Mouse (Mus musculus) CH12.LX (cell line): ENCODE measurements around the gene Slc1a1. TPM values are rescaled to one million over a fixed set of nuclear protein-coding genes. Genes with fewer than 3 reads are reported as not detected.

Experiments
- DNase-seq: peaks from one replicate; pipeline ENCODE4 v3.0.0-alpha.2; 2013; ENCODE audit errors: extremely low read depth
- H3K27ac ChIP-seq: 2 replicates; pipeline ENCODE4 v1.5.1; 2012; ENCODE audit warnings: low read depth, mild to moderate bottlenecking, control low read depth, moderate library complexity; ENCODE audit not compliant: insufficient read depth
- H3K27me3 ChIP-seq: replicated peaks from 2 replicates; pipeline ENCODE3; 2012; ENCODE audit warnings: inconsistent platforms
- H3K36me3 ChIP-seq, 2 experiments: replicated peaks in 1 of 2; 2 replicates each; pipeline versions ENCODE3 to v1.6.1; 2012; ENCODE audit warnings: inconsistent platforms in 1 of 2, low read length in 1 of 2, mild to moderate bottlenecking in 1 of 2, mixed read lengths in 1 of 2, moderate library complexity in 1 of 2; ENCODE audit not compliant: control insufficient read depth in 1 of 2, insufficient read depth in 1 of 2
- H3K4me1 ChIP-seq, 2 experiments: 2 replicates each; pipeline ENCODE4 v1.6.1; 2012; ENCODE audit warnings: inconsistent platforms in 1 of 2, moderate library complexity in 1 of 2; ENCODE audit not compliant: insufficient read depth in 2 of 2, control insufficient read depth in 1 of 2
- H3K4me2 ChIP-seq: 2 replicates; pipeline ENCODE4 v1.6.1; 2012; ENCODE audit warnings: low read depth, mild to moderate bottlenecking, control low read depth; ENCODE audit not compliant: poor library complexity, insufficient read depth, severe bottlenecking
- H3K4me3 ChIP-seq, 3 experiments: fragments of 150-350 bp in 1 of 3; sonication (generic) in 1 of 3; replicated peaks in 1 of 3; 2 replicates each; pipeline versions ENCODE3 to v1.5.1; 2011 to 2012; ENCODE audit warnings: low read depth in 2 of 3, low read length in 2 of 3, mild to moderate bottlenecking in 2 of 3, moderate library complexity in 2 of 3, control low read depth in 1 of 3, improper control_type of control experiment in 1 of 3, inconsistent platforms in 1 of 3, mixed read lengths in 1 of 3; ENCODE audit not compliant: poor library complexity in 1 of 3
- H3K79me2 ChIP-seq: replicated peaks from 2 replicates; pipeline ENCODE4 v1.6.1; 2012; ENCODE audit warnings: mild to moderate bottlenecking, moderate library complexity; ENCODE audit not compliant: control insufficient read depth, poor library complexity, insufficient read depth, severe bottlenecking; ENCODE audit errors: extremely low read depth
- H3K9ac ChIP-seq: 2 replicates; pipeline ENCODE4 v1.6.1; 2012; ENCODE audit warnings: low read depth, mild to moderate bottlenecking, control low read depth, moderate library complexity; ENCODE audit not compliant: insufficient read depth
- H3K9me3 ChIP-seq: replicated peaks from 2 replicates; pipeline ENCODE3; 2012; ENCODE audit warnings: low read length, inconsistent platforms, mixed read lengths
- BHLHE40 ChIP-seq: IDR thresholded peaks from 2 replicates; pipeline ENCODE4 v1.6.1; 2011; ENCODE audit warnings: mild to moderate bottlenecking, low read depth, low read length, improper control_type of control experiment
- CHD1 ChIP-seq: IDR thresholded peaks from 2 replicates; pipeline ENCODE4 v1.6.1; 2012; ENCODE audit warnings: low read depth, low read length, improper control_type of control experiment, inconsistent platforms
- CTCF ChIP-seq, 2 experiments: IDR thresholded peaks in 1 of 2; conservative IDR thresholded peaks in 1 of 2; 2 replicates each; pipeline ENCODE4 v1.5.1; 2011 to 2012; ENCODE audit warnings: low read depth in 2 of 2, low read length in 2 of 2, improper control_type of control experiment in 1 of 2, inconsistent platforms in 1 of 2, mild to moderate bottlenecking in 1 of 2, moderate library complexity in 1 of 2
- ELF1 ChIP-seq: IDR thresholded peaks from 2 replicates; pipeline ENCODE4 v1.6.1; 2014; ENCODE audit warnings: low read depth, mild to moderate bottlenecking, inconsistent platforms, low read length, improper control_type of control experiment
- ETS1 ChIP-seq: conservative IDR thresholded peaks from 2 replicates; pipeline ENCODE4 v1.6.1; 2012; ENCODE audit warnings: low read depth, mild to moderate bottlenecking, inconsistent platforms, low read length, improper control_type of control experiment, moderate library complexity
- HCFC1 ChIP-seq: IDR thresholded peaks from 2 replicates; pipeline ENCODE4 v1.6.1; 2012; ENCODE audit warnings: low read depth, mild to moderate bottlenecking, inconsistent platforms, low read length, improper control_type of control experiment
- KAT2A ChIP-seq: IDR thresholded peaks from 2 replicates; pipeline ENCODE4 v1.6.1; 2012; ENCODE audit warnings: low read length, improper control_type of control experiment, inconsistent platforms; ENCODE audit not compliant: insufficient replicate concordance
- MAFK ChIP-seq: IDR thresholded peaks from 2 replicates; pipeline ENCODE4 v1.6.1; 2011; ENCODE audit warnings: low read length, improper control_type of control experiment; ENCODE audit not compliant: insufficient replicate concordance
- MAZ ChIP-seq: IDR thresholded peaks from 2 replicates; pipeline ENCODE4 v1.6.1; 2012; ENCODE audit warnings: low read depth, mild to moderate bottlenecking, inconsistent platforms, low read length, improper control_type of control experiment, moderate library complexity
- MEF2A ChIP-seq: IDR thresholded peaks from 2 replicates; pipeline ENCODE4 v1.6.1; 2014; ENCODE audit warnings: low read depth, mild to moderate bottlenecking, inconsistent platforms, low read length, improper control_type of control experiment, borderline replicate concordance
- MXI1 ChIP-seq: IDR thresholded peaks from 2 replicates; pipeline ENCODE4 v1.6.1; 2011; ENCODE audit warnings: mild to moderate bottlenecking, low read depth, low read length, improper control_type of control experiment
- PAX5 ChIP-seq: IDR thresholded peaks from 2 replicates; pipeline ENCODE4 v1.6.1; 2012; ENCODE audit warnings: low read length, inconsistent platforms, mixed read lengths
- RCOR1 ChIP-seq: conservative IDR thresholded peaks from 2 replicates; pipeline ENCODE4 v1.6.1; 2012; ENCODE audit warnings: low read depth, mild to moderate bottlenecking, inconsistent platforms, low read length, improper control_type of control experiment
- SIN3A ChIP-seq: IDR thresholded peaks from 2 replicates; pipeline ENCODE4 v1.6.1; 2012; ENCODE audit warnings: low read length, improper control_type of control experiment, inconsistent platforms
- SMC3 ChIP-seq: IDR thresholded peaks from 2 replicates; pipeline ENCODE4 v1.6.1; 2011; ENCODE audit warnings: low read depth, low read length, improper control_type of control experiment
- TBP ChIP-seq: conservative IDR thresholded peaks from 2 replicates; pipeline ENCODE4 v1.6.1; 2011; ENCODE audit warnings: low read depth, low read length, improper control_type of control experiment
- TCF12 ChIP-seq: IDR thresholded peaks from 2 replicates; pipeline ENCODE4 v1.6.1; 2014; ENCODE audit warnings: low read depth, mild to moderate bottlenecking, inconsistent platforms, low read length, improper control_type of control experiment
- UBTF ChIP-seq: IDR thresholded peaks from 2 replicates; pipeline ENCODE4 v1.6.1; 2012; ENCODE audit warnings: low read depth, mild to moderate bottlenecking, inconsistent platforms, low read length, improper control_type of control experiment, moderate library complexity
- USF1 ChIP-seq: IDR thresholded peaks from 2 replicates; pipeline ENCODE4 v1.6.1; 2014; ENCODE audit warnings: low read depth, mild to moderate bottlenecking, inconsistent platforms, low read length, improper control_type of control experiment
- ZMIZ1 ChIP-seq: IDR thresholded peaks from 2 replicates; pipeline ENCODE4 v1.6.1; 2012; ENCODE audit warnings: low read depth, mild to moderate bottlenecking, inconsistent platforms, low read length, improper control_type of control experiment
- dilution Hi-C: fragments of 300-500 bp; cut with MboI; formaldehyde crosslinking; loops from 2 replicates; pipeline ENCODE4 v1.14.3; 2020; ENCODE audit warnings: low sequenced_read_pairs; ENCODE audit not compliant: extremely low pct_unique_long_range_greater_than_20kb, extremely low pct_ligation_motif_present
- in situ Hi-C: fragments of 300-500 bp; cut with MboI; formaldehyde crosslinking; loops from 3 replicates; pipeline ENCODE4 v1.14.3; 2019; ENCODE audit warnings: low sequenced_read_pairs, low pct_ligation_motif_present, low pct_unique_long_range_greater_than_20kb, mixed read lengths
- polyA plus RNA-seq: library from polyadenylated mRNA; unstranded; fragments of >175 nt; gene quantifications from 2 replicates; pipeline ENCODE4 v1.2.1, GENCODE M21; 2012; ENCODE audit warnings: low read depth; ENCODE audit not compliant: insufficient read length
- total RNA-seq, 2 experiments: library from RNA; depleted of rRNA; stranded (reverse); fragments of 300-350 nt in 1 of 2; fragments of >200 nt in 1 of 2; gene quantifications; 2 replicates each; pipeline ENCODE4 v1.2.3; 2012 to 2014

The Slc1a1 gene
- total and polyA plus RNA-seq, 3 experiments, result 0.20 to 1.1 (median 0.95) TPM

DNA sequence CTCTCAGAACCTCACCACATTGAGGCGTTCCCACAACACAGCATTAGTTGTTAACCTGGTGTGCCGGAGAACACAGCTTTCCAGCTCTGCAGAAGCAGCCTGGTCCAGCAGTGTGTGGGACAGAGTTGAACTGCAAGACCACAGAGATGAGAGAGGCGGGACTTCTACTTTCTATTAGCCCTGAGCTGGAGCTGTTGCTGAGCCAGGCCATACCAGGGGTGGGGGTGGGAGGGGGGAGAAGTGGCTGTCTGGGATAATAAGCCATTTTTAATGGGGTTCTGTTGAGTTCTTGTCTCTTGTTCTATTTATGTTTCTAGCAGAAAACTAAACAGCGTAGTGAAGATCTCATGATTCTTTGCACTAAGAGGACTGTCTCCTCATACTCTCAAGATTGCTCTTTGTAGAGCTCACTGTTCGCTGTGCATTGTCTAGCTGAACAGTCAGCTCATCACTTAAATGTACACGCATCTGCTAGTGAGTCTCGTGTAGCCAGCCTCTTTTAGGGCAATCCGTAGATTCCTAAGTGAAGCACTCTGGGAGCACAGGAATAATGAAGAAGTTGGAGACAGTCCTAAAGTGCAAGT lies 68.8 kb downstream of the Slc1a1 start:
- dilution Hi-C loops, result no loop called here

GRCm38 (mm10) chr19:28908186-28908585 lies 73.3 kb downstream of the Slc1a1 start:
- H3K4me3 ChIP-seq, result no peak overlapping the region
- no peaks in the 10 kb centered on the region for H3K79me2 ChIP-seq
- no peak overlapping the region for H3K9ac ChIP-seq
- no peak for DNase-seq
- 0 out of 4 replicates have a peak, but pooled peaks cover 0 to 2% of the 10 kb centered on the region in 2 experiments for H3K4me1 ChIP-seq
- no peak overlapping the region for H3K4me2 ChIP-seq
- no peaks in the 10 kb centered on the region for H3K9me3 ChIP-seq
- dilution Hi-C loops (no loop called here), in situ Hi-C loops (no loop called here)
- H3K27me3 ChIP-seq, result no peaks in the 10 kb centered on the region
- TF ChIP-seq MXI1 (no peak), UBTF (no peak), ZMIZ1 (no peak), ETS1 (no peak), MAZ (no peak), HCFC1 (no peak), TCF12 (no peak), MEF2A (no peak), PAX5 (no peak), USF1 (no peak), SMC3 (no peak), TBP (no peak), SIN3A (no peak), CHD1 (no peak), BHLHE40 (no peak), RCOR1 (no peak)
- no peaks in the 10 kb centered on the region for H3K36me3 ChIP-seq
- no peak overlapping the region for H3K27ac ChIP-seq

More for the DNA sequence above, 68.8 kb downstream of the Slc1a1 start:
- no peak overlapping the region for H3K4me3 ChIP-seq
- H3K27ac ChIP-seq, result no peak overlapping the region
- H3K9ac ChIP-seq, result no peak overlapping the region
- no peaks in the 10 kb centered on the region for H3K9me3 ChIP-seq
- no peak for DNase-seq
- H3K79me2 ChIP-seq, result no peaks in the 10 kb centered on the region
- in situ Hi-C loops, result no loop called here
- H3K4me2 ChIP-seq, result no peak overlapping the region
- H3K36me3 ChIP-seq, result no peaks in the 10 kb centered on the region
- TF ChIP-seq MAFK, result no peak
- no peak for TF ChIP-seq CTCF (conservative IDR thresholded peaks at IDR 0.05 in 1 of 2, IDR thresholded peaks at IDR 0.05 in 1 of 2; ENCODE audit: low read depth in 2 of 2, low read length in 2 of 2)
- TF ChIP-seq BHLHE40, result no peak
- no peak for TF ChIP-seq KAT2A
- TF ChIP-seq TBP, result no peak
- no peak for TF ChIP-seq ELF1
- H3K27me3 ChIP-seq, result no peaks in the 10 kb centered on the region
- no peaks in the 10 kb centered on the region for H3K4me1 ChIP-seq
